Mouse (Mus musculus): ENCODE results near the gene Zfp280b. TPM values are rescaled to one million over a fixed set of nuclear protein-coding genes. Genes with fewer than 3 reads are reported as not detected.

Gene Zfp280b
- total and polyA plus RNA-seq, 3 experiments, result 19.0 to 36.6 (median 24.4) TPM

- DNase-seq (ENCODE audit: extremely low read depth), result no peak
- TF ChIP-seq UBTF (IDR thresholded peaks at IDR 0.05; ENCODE audit: low read depth, low read length), result no peak
- no peak for TF ChIP-seq ZKSCAN1 (IDR thresholded peaks at IDR 0.05; ENCODE audit: borderline replicate concordance, low read depth, low read length)
- no peak for TF ChIP-seq IRF4 (IDR thresholded peaks at IDR 0.05; ENCODE audit: low read depth, low read length)
- TF ChIP-seq TBP (conservative IDR thresholded peaks at IDR 0.05; ENCODE audit: low read depth, low read length), result no peak
- TF ChIP-seq PAX5 (IDR thresholded peaks at IDR 0.05; ENCODE audit: low read length), result no peak
- TF ChIP-seq MXI1 (IDR thresholded peaks at IDR 0.05; ENCODE audit: low read depth, low read length), result no peak
- TF ChIP-seq MAX (IDR thresholded peaks at IDR 0.05; ENCODE audit: low read length), result no peak
- no peak for TF ChIP-seq MAZ (IDR thresholded peaks at IDR 0.05; ENCODE audit: low read depth, low read length)
- no peak for TF ChIP-seq RAD21 (IDR thresholded peaks at IDR 0.05; ENCODE audit: low read depth, low read length)
- TF ChIP-seq RCOR1 (conservative IDR thresholded peaks at IDR 0.05; ENCODE audit: low read depth, low read length), result no peak
- no peak for TF ChIP-seq EP300 (IDR thresholded peaks at IDR 0.05; ENCODE audit: low read length)
- no peak for TF ChIP-seq JUND (conservative IDR thresholded peaks at IDR 0.05; ENCODE audit: low read depth, low read length)
- TF ChIP-seq USF1 (IDR thresholded peaks at IDR 0.05; ENCODE audit: low read depth, low read length), result no peak
- H3K27me3 ChIP-seq (replicated peaks), result no peaks in the 10 kb centered on the region
- H3K4me1 ChIP-seq (ENCODE audit: control insufficient read depth in 1 of 2, insufficient read depth in 2 of 2), result peaks cover 18 to 28% of the 10 kb centered on the region in 2 experiments
- H3K4me2 ChIP-seq (ENCODE audit: insufficient read depth, low read depth, poor library complexity, severe bottlenecking), result no peak overlapping the region
- dilution Hi-C loops (cut with MboI; ENCODE audit: extremely low pct_ligation_motif_present, extremely low pct_unique_long_range_greater_than_20kb, low sequenced_read_pairs) (no loop called here), in situ Hi-C loops (cut with MboI; ENCODE audit: low pct_ligation_motif_present, low pct_unique_long_range_greater_than_20kb, low sequenced_read_pairs) (no loop called here)
- no peak overlapping the region for H3K4me3 ChIP-seq (replicated peaks in 1 of 3; ENCODE audit: low read depth in 2 of 3, low read length in 2 of 3, poor library complexity in 1 of 3)
- H3K27ac ChIP-seq (ENCODE audit: insufficient read depth, low read depth), result no peak overlapping the region
- H3K36me3 ChIP-seq (replicated peaks in 1 of 2; ENCODE audit: control insufficient read depth in 1 of 2, insufficient read depth in 1 of 2, low read length in 1 of 2), result no peaks in the 10 kb centered on the region
- H3K9ac ChIP-seq (ENCODE audit: insufficient read depth, low read depth), result no peak overlapping the region
- H3K9me3 ChIP-seq (replicated peaks; ENCODE audit: low read length), result no peaks in the 10 kb centered on the region
- no peaks in the 10 kb centered on the region for H3K79me2 ChIP-seq (replicated peaks; ENCODE audit: control insufficient read depth, extremely low read depth, insufficient read depth, poor library complexity, severe bottlenecking)
These were observed 30.3 kb upstream of the Zfp280b start for GRCm38 (mm10) chr10:76002101-76002521.

GRCm38 (mm10) chr10:76002615-76003014 is 29.8 kb upstream of the Zfp280b start:
- no peaks in the 10 kb centered on the region for H3K79me2 ChIP-seq (replicated peaks; ENCODE audit: control insufficient read depth, extremely low read depth, insufficient read depth, poor library complexity, severe bottlenecking)
- in situ Hi-C loops (cut with MboI; ENCODE audit: low pct_ligation_motif_present, low pct_unique_long_range_greater_than_20kb, low sequenced_read_pairs) (no loop called here), dilution Hi-C loops (cut with MboI; ENCODE audit: extremely low pct_ligation_motif_present, extremely low pct_unique_long_range_greater_than_20kb, low sequenced_read_pairs) (no loop called here)
- no peak overlapping the region for H3K27ac ChIP-seq (ENCODE audit: insufficient read depth, low read depth)
- TF ChIP-seq CTCF (conservative IDR thresholded peaks at IDR 0.05 in 1 of 2, IDR thresholded peaks at IDR 0.05 in 1 of 2; ENCODE audit: low read depth in 2 of 2, low read length in 2 of 2) (no peak), EP300 (IDR thresholded peaks at IDR 0.05; ENCODE audit: low read length) (no peak), NRF1 (IDR thresholded peaks at IDR 0.05; ENCODE audit: low read depth, low read length) (no peak), ELF1 (IDR thresholded peaks at IDR 0.05; ENCODE audit: low read depth, low read length) (no peak), ETS1 (conservative IDR thresholded peaks at IDR 0.05; ENCODE audit: low read depth, low read length) (no peak), KAT2A (IDR thresholded peaks at IDR 0.05; ENCODE audit: insufficient replicate concordance, low read length) (no peak), NELFE (IDR thresholded peaks at IDR 0.05; ENCODE audit: low read depth, low read length) (no peak)
- peaks cover 19 to 31% of the 10 kb centered on the region in 2 experiments for H3K4me1 ChIP-seq (ENCODE audit: control insufficient read depth in 1 of 2, insufficient read depth in 2 of 2)
- H3K27me3 ChIP-seq (replicated peaks), result no peaks in the 10 kb centered on the region
- H3K36me3 ChIP-seq (replicated peaks in 1 of 2; ENCODE audit: control insufficient read depth in 1 of 2, insufficient read depth in 1 of 2, low read length in 1 of 2), result no peaks in the 10 kb centered on the region
- no peak for DNase-seq (ENCODE audit: extremely low read depth)
- no peak overlapping the region for H3K9ac ChIP-seq (ENCODE audit: insufficient read depth, low read depth)
- no peak overlapping the region for H3K4me2 ChIP-seq (ENCODE audit: insufficient read depth, low read depth, poor library complexity, severe bottlenecking)
- H3K4me3 ChIP-seq (replicated peaks in 1 of 3; ENCODE audit: low read depth in 2 of 3, low read length in 2 of 3, poor library complexity in 1 of 3), result no peak overlapping the region
- no peaks in the 10 kb centered on the region for H3K9me3 ChIP-seq (replicated peaks; ENCODE audit: low read length)

Measured in CH12.LX (cell line).